Mouse (Mus musculus) neural tube, embryonic 14.5 days (tissue): ENCODE measurements around the gene Procr. TPM values are rescaled to one million over a fixed set of nuclear protein-coding genes. Genes with fewer than 3 reads are reported as not detected.

Experiments
- ATAC-seq: fragments of 200-750 bp; cut with Nextera tagmentation; 2 replicates; pipeline ENCODE4 v1.8.0; 2017; ENCODE audit warnings: low read depth, mild to moderate bottlenecking, moderate TSS enrichment, moderate library complexity
- H3K27ac ChIP-seq: fragments of 300-500 bp; sonication (generic); 2 replicates; pipeline ENCODE4 v1.5.1; 2014; ENCODE audit warnings: low read depth, mild to moderate bottlenecking, control low read depth, low read length, moderate library complexity, mixed read lengths
- H3K27me3 ChIP-seq: fragments of 300-500 bp; sonication (generic); 2 replicates; pipeline ENCODE4 v1.6.1; 2014; ENCODE audit warnings: low read length; ENCODE audit not compliant: control insufficient read depth, insufficient read depth
- H3K36me3 ChIP-seq: fragments of 300-500 bp; sonication (generic); 2 replicates; pipeline ENCODE4 v1.6.1; 2014; ENCODE audit warnings: low read length, mixed read lengths; ENCODE audit not compliant: control insufficient read depth, insufficient read depth
- H3K4me1 ChIP-seq: fragments of 300-500 bp; sonication (generic); 2 replicates; pipeline ENCODE4 v1.6.1; 2014; ENCODE audit warnings: low read length; ENCODE audit not compliant: control insufficient read depth, insufficient read depth
- H3K4me2 ChIP-seq: fragments of 300-500 bp; sonication (generic); 2 replicates; pipeline ENCODE4 v1.6.1; 2014; ENCODE audit warnings: mild to moderate bottlenecking, low read depth, low read length, control low read depth
- H3K4me3 ChIP-seq: fragments of 300-500 bp; sonication (generic); 2 replicates; pipeline ENCODE4 v1.5.1; 2014; ENCODE audit warnings: low read depth, low read length, control low read depth, mixed read lengths
- H3K9ac ChIP-seq: fragments of 300-500 bp; sonication (generic); replicated peaks from 2 replicates; pipeline ENCODE4 v1.6.1; 2014; ENCODE audit warnings: low read depth, mild to moderate bottlenecking, control low read depth, low read length, mixed read lengths
- H3K9me3 ChIP-seq: fragments of 300-500 bp; sonication (generic); 2 replicates; pipeline ENCODE4 v1.6.1; 2016; ENCODE audit warnings: low read length; ENCODE audit not compliant: control insufficient read depth
- WGBS: fragments of 180-500 bp; shearing (Covaris S2); extraction: QIAGEN DNeasy Blood & Tissue Kit; methylation state at CpG from one replicate; pipeline ENCODE4 v1.1.7; 2014; 5-methylcytosine and 5-hydroxymethylcytosine counted together
- polyA plus RNA-seq: library from polyadenylated mRNA; unstranded; fragments of >200 nt; fragmentation: Nextera tagmentation; extraction: Ambion mirVana; gene quantifications from 2 replicates; pipeline ENCODE4 v1.2.1, GENCODE M21; 2014

Procr gene
- polyA plus RNA-seq, 1 experiment from 2014 or later = 1.2 TPM

GRCm38 (mm10) chr2:155774261-155774926 is 23.5 kb downstream of the Procr start:
- Histone ChIP-seq H3K27me3 (no peaks in the 10 kb centered on the region; the same call in 1 of the 2 replicates), H3K4me1 (peaks cover 25% of the 10 kb centered on the region), H3K9ac (peak overlapping the region; percentile 96), H3K4me2 (peak overlapping the region; percentile 47), H3K9me3 (no peaks in the 10 kb centered on the region), H3K36me3 (no peaks in the 10 kb centered on the region), H3K4me3 (peak overlapping the region; percentile 71), H3K27ac (peak overlapping the region; percentile 10; the same call in 1 of the 2 replicates)
- 60% methylated on average over 11 of the region's 11 CpGs for WGBS
- ATAC-seq = no peak

- 1% methylated on average over 52 of the region's 100 CpGs for WGBS
- Histone ChIP-seq H3K9me3 (no peaks in the 10 kb centered on the region), H3K27ac (peak within 1 kb of the TSS; percentile 82), H3K27me3 (no peaks in the 10 kb centered on the region; the same call in 1 of the 2 replicates), H3K4me1 (peaks cover 32% of the 10 kb centered on the region), H3K4me3 (peak within 1 kb of the TSS; percentile 71), H3K9ac (peak within 1 kb of the TSS; percentile 96), H3K4me2 (peak within 1 kb of the TSS; percentile 58), H3K36me3 (no peaks in the 10 kb centered on the region)
- ATAC-seq = peak; percentile 23; the same call in 1 of the 2 replicates
Measured at GRCm38 (mm10) chr2:155774927-155775684, 24.2 kb downstream of the Procr start, which contains the start of gene Mmp24. Gene Mmp24, plus strand, starts transcription at chr2:155775342.

- Histone ChIP-seq H3K36me3 (no peaks in the 10 kb centered on the region), H3K4me1 (peaks cover 32% of the 10 kb centered on the region)
- WGBS = under 1% methylated on average over 44 of the region's 44 CpGs
Measured at GRCm38 (mm10) chr2:155775685-155776263, 24.9 kb downstream of the Procr start.

GRCm38 (mm10) chr2:155776824-155777687 is 26.1 kb downstream of the Procr start:
- peaks cover 32% of the 10 kb centered on the region for H3K4me1 ChIP-seq
- WGBS = 69% methylated on average over 10 of the region's 10 CpGs
- H3K4me2 ChIP-seq = peak overlapping the region; percentile 58; the same call in 1 of the 2 replicates
- ATAC-seq = no peak
- no peaks in the 10 kb centered on the region for H3K9me3 ChIP-seq
- no peak overlapping the region for H3K9ac ChIP-seq
- no peaks in the 10 kb centered on the region for H3K36me3 ChIP-seq
- no peak overlapping the region; the same call in 1 of the 2 replicates for H3K27ac ChIP-seq
- peak overlapping the region; percentile 71; the same call in 1 of the 2 replicates for H3K4me3 ChIP-seq
- H3K27me3 ChIP-seq = no peaks in the 10 kb centered on the region; the same call in 1 of the 2 replicates

More at GRCm38 (mm10) chr2:155775685-155776263, 24.9 kb downstream of the Procr start:
- Histone ChIP-seq H3K4me3 (peak overlapping the region; percentile 71), H3K4me2 (peak overlapping the region; percentile 58), H3K9ac (peak overlapping the region; percentile 96), H3K27ac (peak overlapping the region; percentile 82), H3K9me3 (no peaks in the 10 kb centered on the region), H3K27me3 (no peaks in the 10 kb centered on the region; the same call in 1 of the 2 replicates)
- ATAC-seq = peak; percentile 71

GRCm38 (mm10) chr2:155777688-155777985 is 26.7 kb downstream of the Procr start:
- peak overlapping the region; percentile 58; the same call in 1 of the 2 replicates for H3K4me2 ChIP-seq
- H3K9ac ChIP-seq = no peak overlapping the region
- no peaks in the 10 kb centered on the region; the same call in 1 of the 2 replicates for H3K27me3 ChIP-seq
- peaks cover 32% of the 10 kb centered on the region for H3K4me1 ChIP-seq
- H3K4me3 ChIP-seq = no peak overlapping the region
- no peak overlapping the region; the same call in 1 of the 2 replicates for H3K27ac ChIP-seq
- no peaks in the 10 kb centered on the region for H3K36me3 ChIP-seq
- 30% methylated on average over 4 of the region's 4 CpGs for WGBS
- no peak for ATAC-seq
- H3K9me3 ChIP-seq = no peaks in the 10 kb centered on the region

- Histone ChIP-seq H3K4me2 (no peak overlapping the region; the same call in 1 of the 2 replicates), H3K36me3 (no peaks in the 10 kb centered on the region), H3K27me3 (no peaks in the 10 kb centered on the region; the same call in 1 of the 2 replicates), H3K4me1 (peaks cover 32% of the 10 kb centered on the region), H3K9me3 (no peaks in the 10 kb centered on the region), H3K27ac (no peak overlapping the region), H3K4me3 (no peak overlapping the region), H3K9ac (no peak overlapping the region; the same call in 1 of the 2 replicates)
- 0 out of 2 replicates have a peak, but pooled peaks have one; percentile 18 for ATAC-seq
- 46% methylated on average over 6 of the region's 6 CpGs for WGBS
Measured at GRCm38 (mm10) chr2:155778004-155778403, 27.1 kb downstream of the Procr start.

- H3K4me1 ChIP-seq = peaks cover 32% of the 10 kb centered on the region
- H3K27ac ChIP-seq = no peak overlapping the region
- H3K36me3 ChIP-seq = no peaks in the 10 kb centered on the region
- H3K9ac ChIP-seq = no peak overlapping the region
- H3K4me2 ChIP-seq = no peak overlapping the region
- H3K9me3 ChIP-seq = no peaks in the 10 kb centered on the region
- H3K4me3 ChIP-seq = no peak overlapping the region
- ATAC-seq = no peak
- H3K27me3 ChIP-seq = no peaks in the 10 kb centered on the region; the same call in 1 of the 2 replicates
- 47% methylated on average over 7 of the region's 7 CpGs for WGBS
Measured at GRCm38 (mm10) chr2:155779066-155779465, 28.1 kb downstream of the Procr start.

- 86% methylated on average over 3 of the region's 3 CpGs for WGBS
- H3K36me3 ChIP-seq = no peaks in the 10 kb centered on the region
- H3K4me1 ChIP-seq = peaks cover 32% of the 10 kb centered on the region
- H3K27ac ChIP-seq = no peak overlapping the region
- no peak overlapping the region for H3K4me3 ChIP-seq
- H3K4me2 ChIP-seq = no peak overlapping the region
- no peak overlapping the region for H3K9ac ChIP-seq
- H3K9me3 ChIP-seq = no peaks in the 10 kb centered on the region
- no peak for ATAC-seq
- H3K27me3 ChIP-seq = no peaks in the 10 kb centered on the region; the same call in 1 of the 2 replicates
Measured at GRCm38 (mm10) chr2:155779506-155779905, 28.6 kb downstream of the Procr start.
